Mouse (Mus musculus): ENCODE data around the gene Bag1. TPM values are rescaled to one million over a fixed set of nuclear protein-coding genes. Genes with fewer than 3 reads are reported as not detected.

Gene Bag1
- total RNA-seq, 2 experiments from 2014 or later = 163 to 170 TPM

DNA sequence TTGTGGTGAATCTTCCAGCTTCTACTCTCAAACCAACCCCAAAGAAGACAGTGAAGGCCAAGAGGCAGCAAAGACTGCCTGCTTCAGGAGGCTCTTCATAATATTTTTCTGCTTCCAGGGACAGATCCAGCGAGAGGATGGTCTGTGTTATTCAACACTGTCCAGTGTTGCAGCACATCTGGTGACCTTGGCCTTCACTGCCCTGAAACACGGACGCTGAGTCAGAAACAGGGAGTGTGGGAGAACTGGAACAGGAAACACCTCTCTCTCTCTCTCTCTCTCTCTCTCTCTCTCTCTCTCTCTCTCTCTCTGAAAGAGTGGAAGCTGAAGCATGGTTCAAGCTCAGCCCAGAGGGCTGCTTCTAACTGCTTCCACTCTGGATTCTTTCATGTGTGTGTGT, 58.8 kb downstream of the Bag1 start:
- no peak for DNase-seq (ENCODE audit: low spot score in 2 of 2)

DNA sequence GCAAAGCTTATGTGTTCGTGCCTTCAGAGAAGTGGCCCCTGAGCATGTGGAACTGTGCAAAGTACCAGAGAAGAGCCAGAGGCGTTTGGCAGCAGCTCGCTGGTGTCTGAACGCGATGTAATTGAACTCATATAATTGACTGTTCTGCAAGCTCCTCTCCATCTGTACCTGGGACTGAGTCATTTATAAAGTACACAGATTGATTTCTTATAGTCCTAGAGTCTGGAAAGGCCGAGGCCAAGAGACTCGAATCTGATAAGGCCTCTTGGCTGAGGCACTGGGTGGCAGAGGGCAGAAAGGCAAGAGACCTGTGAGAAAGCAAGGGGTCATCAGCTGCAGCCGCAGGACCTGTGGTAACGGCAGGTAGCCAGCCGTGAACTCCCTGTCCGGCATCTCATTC, 59.3 kb downstream of the Bag1 start:
- no peak for DNase-seq (ENCODE audit: low spot score in 2 of 2)

Small RNA genes within 50 kb of the gene (microRNA-seq; reads per million reads assigned to microRNA genes)
- gene Mir3094 = 1.1 to 2.5 reads per million in 2 experiments

Other genes with a start within 250 kb of the Bag1 start
- gene Aptx, start 245.1 kb downstream of the Bag1 start, total RNA-seq (2021) = 10 to 100 TPM; 31.2 to 31.7 TPM
- 100 to 1,000 TPM; 374 to 409 TPM for gene Dnaja1, start 226.1 kb downstream of the Bag1 start, total RNA-seq (2021)
- 10 to 100 TPM; 42.8 to 47.7 TPM for gene Smu1, start 190.4 kb downstream of the Bag1 start, total RNA-seq (2021)
- 1 to 10 TPM; 6.5 to 7.0 TPM for gene B4galt1, start 94.3 kb downstream of the Bag1 start, total RNA-seq (2021)
- not detected for gene Spink4, start 28.2 kb downstream of the Bag1 start, total RNA-seq (2021)
- gene Chmp5, start 113 bp upstream of the Bag1 start, total RNA-seq (2021) = 10 to 100 TPM; 71.9 to 75.3 TPM
- gene Nfx1, start 22.6 kb upstream of the Bag1 start, total RNA-seq (2021) = 10 to 100 TPM; 61.5 to 64.2 TPM
- gene Aqp7, start 99.8 kb upstream of the Bag1 start, total RNA-seq (2021) = under 1 TPM in 1 of 2 experiments, not detected in 1; 0.20 TPM
- gene Aqp3, start 149.9 kb upstream of the Bag1 start, total RNA-seq (2021) = under 1 TPM in 1 of 2 experiments, not detected in 1; 0.67 TPM
- gene Nol6, start 176.2 kb upstream of the Bag1 start, total RNA-seq (2021) = 10 to 100 TPM; 86.2 to 87.7 TPM
- gene Ube2r2, start 187.4 kb upstream of the Bag1 start, total RNA-seq (2021) = 10 to 100 TPM; 84.2 to 84.4 TPM

Measured in layer of hippocampus, postnatal 10 days (tissue).